Mouse (Mus musculus) liver, adult 2 months (tissue): ENCODE data around the gene Klk13.

ENCODE experiments used
- CTCF ChIP-seq: fragments of 200-500 bp; IDR thresholded peaks from 2 replicates; pipeline ENCODE4 v1.5.1; 2011; ENCODE audit warnings: low read depth, low read length, control low read depth
- POLR2A ChIP-seq: fragments of 200-500 bp; IDR thresholded peaks from 2 replicates; pipeline ENCODE4 v1.6.1; 2011; ENCODE audit warnings: low read length, control low read depth; ENCODE audit not compliant: insufficient read depth; ENCODE audit errors: extremely low read depth

DNA sequence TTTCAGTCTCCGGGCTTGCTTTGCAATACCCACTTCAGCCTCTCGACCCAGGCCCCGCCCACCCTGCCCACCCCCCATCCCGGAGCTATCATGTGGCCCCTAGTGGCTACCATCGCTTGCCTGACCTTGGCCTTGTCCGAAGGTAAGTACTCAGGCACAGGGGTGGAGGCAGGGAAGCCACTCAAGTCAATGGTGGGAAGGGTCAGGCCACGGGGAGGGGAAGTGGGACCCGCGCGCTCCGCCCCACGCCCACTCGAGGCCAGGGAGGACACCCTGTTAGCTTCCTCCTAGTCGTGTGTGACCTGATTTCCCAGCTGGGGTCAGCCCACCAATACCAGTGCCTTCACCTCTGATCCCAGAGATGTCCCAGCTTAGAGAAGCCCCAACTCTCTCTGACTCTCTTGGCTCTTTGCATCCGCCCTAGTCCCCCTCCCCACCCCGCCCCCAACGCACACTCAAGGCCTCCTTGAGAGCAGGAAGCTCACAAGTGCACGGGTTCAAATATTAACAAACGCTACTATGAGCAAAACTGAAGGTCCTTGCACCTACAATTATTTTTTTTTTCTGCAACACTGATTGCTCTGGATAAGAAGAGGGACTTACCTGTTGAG lies 1.5 kb downstream of the Klk13 start:
- TF ChIP-seq CTCF = no peak
- no peak for TF ChIP-seq POLR2A
